Mouse (Mus musculus): ENCODE results near the gene Dlg5.

The Dlg5 gene

GRCm38 (mm10) chr14:24197865-24198264, 47.9 kb downstream of the Dlg5 start:
- in situ Hi-C loops (cut with MboI; ENCODE audit: low sequenced_read_pairs): no loop called here

- in situ Hi-C loops (cut with MboI; ENCODE audit: low sequenced_read_pairs): no loop called here
Measured at GRCm38 (mm10) chr14:24196947-24197346, 48.8 kb downstream of the Dlg5 start.

- in situ Hi-C loops (cut with MboI; ENCODE audit: low sequenced_read_pairs): no loop called here
Measured at GRCm38 (mm10) chr14:24190131-24190530, 55.6 kb downstream of the Dlg5 start.

GRCm38 (mm10) chr14:24189598-24189997, 56.1 kb downstream of the Dlg5 start:
- in situ Hi-C loops (cut with MboI; ENCODE audit: low sequenced_read_pairs): no loop called here

GRCm38 (mm10) chr14:24185514-24185913, 60.2 kb downstream of the Dlg5 start:
- in situ Hi-C loops (cut with MboI; ENCODE audit: low sequenced_read_pairs): no loop called here

GRCm38 (mm10) chr14:24182955-24183354, 62.8 kb downstream of the Dlg5 start:
- in situ Hi-C loops (cut with MboI; ENCODE audit: low sequenced_read_pairs): no loop called here

GRCm38 (mm10) chr14:24181811-24182506, 63.8 kb downstream of the Dlg5 start:
- in situ Hi-C loops (cut with MboI; ENCODE audit: low sequenced_read_pairs): no loop called here

GRCm38 (mm10) chr14:24179466-24179991, 66.2 kb downstream of the Dlg5 start:
- in situ Hi-C loops (cut with MboI; ENCODE audit: low sequenced_read_pairs): no loop called here

GRCm38 (mm10) chr14:24176609-24177008, 69.1 kb downstream of the Dlg5 start:
- in situ Hi-C loops (cut with MboI; ENCODE audit: low sequenced_read_pairs): no loop called here

- in situ Hi-C loops (cut with MboI; ENCODE audit: low sequenced_read_pairs): no loop called here
Measured at GRCm38 (mm10) chr14:24173326-24173725, 72.4 kb downstream of the Dlg5 start.

GRCm38 (mm10) chr14:24171639-24172311, 73.9 kb downstream of the Dlg5 start:
- in situ Hi-C loops (cut with MboI; ENCODE audit: low sequenced_read_pairs): no loop called here

- in situ Hi-C loops (cut with MboI; ENCODE audit: low sequenced_read_pairs): no loop called here
Measured at GRCm38 (mm10) chr14:24166046-24166445, 79.7 kb downstream of the Dlg5 start.

GRCm38 (mm10) chr14:24164721-24165367, 80.9 kb downstream of the Dlg5 start:
- in situ Hi-C loops (cut with MboI; ENCODE audit: low sequenced_read_pairs): no loop called here

GRCm38 (mm10) chr14:24162856-24163255, 82.9 kb downstream of the Dlg5 start:
- in situ Hi-C loops (cut with MboI; ENCODE audit: low sequenced_read_pairs): no loop called here

GRCm38 (mm10) chr14:24148892-24149291, 96.8 kb downstream of the Dlg5 start:
- in situ Hi-C loops (cut with MboI; ENCODE audit: low sequenced_read_pairs): no loop called here

- in situ Hi-C loops (cut with MboI; ENCODE audit: low sequenced_read_pairs): no loop called here
Measured at GRCm38 (mm10) chr14:24144821-24145220, 100.9 kb downstream of the Dlg5 start.

- in situ Hi-C loops (cut with MboI; ENCODE audit: low sequenced_read_pairs): no loop called here
Measured at GRCm38 (mm10) chr14:24144421-24144820, 101.3 kb downstream of the Dlg5 start.

GRCm38 (mm10) chr14:24142926-24143430, 102.7 kb downstream of the Dlg5 start:
- in situ Hi-C loops (cut with MboI; ENCODE audit: low sequenced_read_pairs): no loop called here

- in situ Hi-C loops (cut with MboI; ENCODE audit: low sequenced_read_pairs): no loop called here
Measured at GRCm38 (mm10) chr14:24141727-24142126, 104.0 kb downstream of the Dlg5 start.

GRCm38 (mm10) chr14:24140297-24140812, 105.4 kb downstream of the Dlg5 start:
- in situ Hi-C loops (cut with MboI; ENCODE audit: low sequenced_read_pairs): no loop called here

- in situ Hi-C loops (cut with MboI; ENCODE audit: low sequenced_read_pairs): no loop called here
Measured at GRCm38 (mm10) chr14:24136908-24137307, 108.8 kb downstream of the Dlg5 start.

Measured in CH12F3 (cell line).